Mouse (Mus musculus) embryonic facial prominence, embryonic 13.5 days (tissue): ENCODE data around the gene Slc1a3. TPM values are rescaled to one million over a fixed set of nuclear protein-coding genes. Genes with fewer than 3 reads are reported as not detected.
"Not testable (repeated sequence)": the region's sequence is repeated elsewhere in the genome, so short reads cannot be mapped to it uniquely, and the experiment has no call there.

Source experiments
- ATAC-seq: fragments of 200-750 bp; cut with Nextera tagmentation; 2 replicates; pipeline ENCODE4 v1.8.0; 2017; ENCODE audit warnings: low read depth; ENCODE audit not compliant: insufficient number of reproducible peaks, insufficient read depth, low FRiP score, low TSS enrichment
- H3K27ac ChIP-seq: fragments of 300-500 bp; sonication (generic); 2 replicates; pipeline ENCODE4 v1.5.1; 2015; ENCODE audit warnings: moderate library complexity, mild to moderate bottlenecking, inconsistent platforms
- H3K27me3 ChIP-seq: fragments of 300-500 bp; sonication (generic); 2 replicates; pipeline ENCODE4 v1.6.1; 2015; ENCODE audit warnings: mild to moderate bottlenecking, inconsistent platforms
- H3K36me3 ChIP-seq: fragments of 300-500 bp; sonication (generic); 2 replicates; pipeline ENCODE4 v1.6.1; 2015; ENCODE audit warnings: mild to moderate bottlenecking, inconsistent platforms
- H3K4me1 ChIP-seq: fragments of 300-500 bp; sonication (generic); 2 replicates; pipeline ENCODE4 v1.6.1; 2015; ENCODE audit warnings: inconsistent platforms
- H3K4me2 ChIP-seq: fragments of 300-500 bp; sonication (generic); 2 replicates; pipeline ENCODE4 v1.6.1; 2015; ENCODE audit warnings: moderate library complexity, mild to moderate bottlenecking, inconsistent platforms
- H3K4me3 ChIP-seq: fragments of 300-500 bp; sonication (generic); 2 replicates; pipeline ENCODE4 v1.5.1; 2015; ENCODE audit warnings: mild to moderate bottlenecking, inconsistent platforms
- H3K9ac ChIP-seq: fragments of 300-500 bp; sonication (generic); 2 replicates; pipeline ENCODE4 v1.6.1; 2015; ENCODE audit warnings: mild to moderate bottlenecking, inconsistent platforms
- H3K9me3 ChIP-seq: fragments of 300-500 bp; sonication (generic); 2 replicates; pipeline ENCODE4 v1.6.1; 2016; ENCODE audit warnings: inconsistent platforms
- WGBS: fragments of 180-500 bp; shearing (Covaris S2); methylation state at CpG from one replicate; pipeline ENCODE4 v1.1.7; 2015; ENCODE audit warnings: mixed read lengths; 5-methylcytosine and 5-hydroxymethylcytosine counted together
- polyA plus RNA-seq: library from polyadenylated mRNA; unstranded; fragments of >200 nt; fragmentation: Nextera tagmentation; extraction: Ambion mirVana; gene quantifications from 2 replicates; pipeline ENCODE4 v1.2.1, GENCODE M21; 2015

Slc1a3 gene
- polyA plus RNA-seq, 1 experiment from 2014 or later: 37.2 TPM

- no peaks in the 10 kb centered on the region for H3K27me3 ChIP-seq
- peaks cover 9% of the 10 kb centered on the region; the same call in 1 of the 2 replicates for H3K36me3 ChIP-seq
- H3K9me3 ChIP-seq: no peaks in the 10 kb centered on the region
- H3K27ac ChIP-seq: no peak overlapping the region
- H3K4me1 ChIP-seq: peaks cover 10% of the 10 kb centered on the region
- H3K4me2 ChIP-seq: no peak overlapping the region
- H3K9ac ChIP-seq: no peak overlapping the region
- no peak overlapping the region for H3K4me3 ChIP-seq
- no peak for ATAC-seq
- 73% methylated on average over 4 of the region's 4 CpGs for WGBS
These were observed 4.4 kb downstream of the Slc1a3 start for GRCm38 (mm10) chr15:8706178-8706577.

DNA sequence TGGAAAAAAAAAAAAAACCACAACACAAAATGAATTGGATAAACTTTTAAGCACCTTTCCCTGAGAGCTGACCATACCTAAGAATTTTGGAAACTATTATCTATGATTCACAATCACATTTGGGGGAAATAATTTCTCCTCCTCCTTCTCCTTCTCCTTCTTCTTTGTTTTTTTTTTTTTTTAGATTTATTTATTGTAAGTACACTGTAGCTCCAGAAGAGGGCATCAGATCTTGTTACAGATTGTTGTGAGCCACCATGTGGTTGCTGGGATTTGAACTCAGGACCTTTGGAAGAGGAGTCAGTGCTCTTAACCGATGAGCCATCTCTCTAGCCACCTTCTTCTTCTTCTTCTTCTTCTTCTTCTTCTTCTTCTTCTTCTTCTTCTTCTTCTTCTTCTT, 5.0 kb downstream of the Slc1a3 start:
- H3K9me3 ChIP-seq, H3K4me1 ChIP-seq, H3K4me3 ChIP-seq, H3K9ac ChIP-seq, H3K36me3 ChIP-seq, H3K27me3 ChIP-seq, H3K27ac ChIP-seq, ATAC-seq, H3K4me2 ChIP-seq: not testable (repeated sequence)
- WGBS: 96% methylated on average over 1 of the region's 1 CpGs

GRCm38 (mm10) chr15:8697976-8698375, 12.6 kb downstream of the Slc1a3 start:
- 51% methylated on average over 3 of the region's 3 CpGs for WGBS
- Histone ChIP-seq H3K36me3 (no peaks in the 10 kb centered on the region), H3K4me3 (no peak overlapping the region), H3K27me3 (no peaks in the 10 kb centered on the region), H3K4me2 (no peak overlapping the region), H3K9ac (no peak overlapping the region), H3K27ac (no peak overlapping the region), H3K4me1 (0 out of 2 replicates have a peak, but pooled peaks cover 3% of the 10 kb centered on the region), H3K9me3 (no peaks in the 10 kb centered on the region)
- ATAC-seq: no peak

DNA sequence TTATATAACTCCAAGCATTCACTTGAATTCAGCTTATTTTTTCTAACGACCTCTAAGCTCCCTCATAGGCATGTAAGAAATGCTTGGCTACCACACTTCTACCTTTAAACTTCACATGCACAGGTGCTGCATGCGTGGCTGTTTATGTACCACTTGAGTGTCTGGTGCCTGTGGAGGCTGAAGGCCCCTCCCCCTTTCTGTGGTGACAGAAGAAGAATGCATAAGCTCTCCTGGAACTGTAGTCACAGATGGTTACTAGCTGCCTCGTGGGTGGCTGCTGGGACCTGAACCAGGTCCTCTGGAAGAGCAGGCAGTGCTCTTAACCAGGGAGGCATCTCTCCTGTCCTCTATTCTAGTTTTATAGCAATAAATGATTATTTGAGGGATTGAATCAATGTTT, 13.1 kb downstream of the Slc1a3 start:
- 62% methylated on average over 3 of the region's 3 CpGs for WGBS

GRCm38 (mm10) chr15:8690141-8690540, 20.4 kb downstream of the Slc1a3 start:
- WGBS: 73% methylated on average over 6 of the region's 6 CpGs
- not testable (repeated sequence) for ATAC-seq, H3K4me2 ChIP-seq, H3K27ac ChIP-seq, H3K9me3 ChIP-seq, H3K4me1 ChIP-seq, H3K27me3 ChIP-seq, H3K9ac ChIP-seq, H3K36me3 ChIP-seq, H3K4me3 ChIP-seq

More for the DNA sequence above, 13.1 kb downstream of the Slc1a3 start:
- no peaks in the 10 kb centered on the region for H3K27me3 ChIP-seq
- no peak overlapping the region for H3K4me2 ChIP-seq
- H3K27ac ChIP-seq: no peak overlapping the region
- H3K9ac ChIP-seq: no peak overlapping the region
- no peaks in the 10 kb centered on the region for H3K36me3 ChIP-seq
- H3K4me3 ChIP-seq: no peak overlapping the region
- no peak for ATAC-seq
- H3K4me1 ChIP-seq: 0 out of 2 replicates have a peak, but pooled peaks cover 3% of the 10 kb centered on the region
- no peaks in the 10 kb centered on the region for H3K9me3 ChIP-seq

- H3K4me2 ChIP-seq: no peak overlapping the region
- no peak overlapping the region for H3K27ac ChIP-seq
- H3K4me1 ChIP-seq: peaks cover 11% of the 10 kb centered on the region
- H3K36me3 ChIP-seq: peaks cover 4% of the 10 kb centered on the region; the same call in 1 of the 2 replicates
- no peak overlapping the region for H3K4me3 ChIP-seq
- no peaks in the 10 kb centered on the region for H3K9me3 ChIP-seq
- no peaks in the 10 kb centered on the region for H3K27me3 ChIP-seq
- no peak for ATAC-seq
- WGBS: 75% methylated on average over 4 of the region's 4 CpGs
- no peak overlapping the region for H3K9ac ChIP-seq
These were observed 23.7 kb downstream of the Slc1a3 start for GRCm38 (mm10) chr15:8686846-8687245.

DNA sequence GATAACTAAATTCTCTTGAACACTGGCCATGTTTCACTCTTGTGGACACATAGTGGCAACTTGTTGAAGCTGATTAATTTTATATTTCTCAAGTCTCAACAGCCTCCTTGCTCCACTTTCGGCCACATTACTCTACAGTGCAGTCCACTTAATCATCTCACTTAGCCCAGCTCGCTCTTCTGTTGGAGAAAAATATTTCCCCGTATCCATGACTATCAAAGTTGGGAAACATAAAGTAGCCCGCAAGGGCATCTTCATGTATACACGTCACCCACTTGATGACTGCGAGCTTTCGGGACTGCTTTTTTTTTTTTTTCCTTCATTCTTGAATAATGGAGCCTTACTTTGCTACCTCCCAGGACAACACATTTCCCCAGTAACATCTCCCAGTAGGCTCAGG, 25.1 kb downstream of the Slc1a3 start:
- Histone ChIP-seq H3K9me3 (no peaks in the 10 kb centered on the region), H3K4me1 (peaks cover 13% of the 10 kb centered on the region), H3K4me2 (no peak overlapping the region), H3K36me3 (peaks cover 4% of the 10 kb centered on the region; the same call in 1 of the 2 replicates), H3K4me3 (no peak overlapping the region), H3K27ac (no peak overlapping the region), H3K27me3 (no peaks in the 10 kb centered on the region), H3K9ac (no peak overlapping the region)
- WGBS: 87% methylated on average over 7 of the region's 7 CpGs
- no peak for ATAC-seq

DNA sequence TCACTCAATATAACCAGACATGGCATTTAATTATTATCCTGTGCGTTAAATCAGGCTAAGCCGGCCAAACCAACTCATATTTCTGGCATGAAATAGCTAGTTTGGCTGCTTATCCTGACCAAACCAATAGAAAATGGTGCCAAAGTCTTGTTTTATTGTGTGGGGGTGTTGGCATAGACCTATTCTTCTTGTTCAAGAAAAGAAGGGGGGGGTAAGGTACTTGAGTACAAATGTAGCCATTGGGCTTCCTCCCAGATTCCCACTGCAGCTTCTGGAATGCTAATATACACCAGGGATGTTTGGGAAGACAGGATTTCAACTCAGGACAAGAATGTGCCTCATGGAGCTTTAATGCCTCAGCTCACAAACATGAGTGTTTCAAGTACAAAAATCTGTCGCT, 26.3 kb downstream of the Slc1a3 start:
- Histone ChIP-seq H3K4me3 (no peak overlapping the region), H3K27me3 (no peaks in the 10 kb centered on the region), H3K27ac (no peak overlapping the region), H3K4me2 (no peak overlapping the region), H3K9me3 (no peaks in the 10 kb centered on the region), H3K4me1 (peaks cover 9% of the 10 kb centered on the region), H3K9ac (no peak overlapping the region), H3K36me3 (peaks cover 4% of the 10 kb centered on the region; the same call in 1 of the 2 replicates)
- no peak for ATAC-seq
- WGBS: 81% methylated on average over 3 of the region's 3 CpGs

GRCm38 (mm10) chr15:8682871-8683270, 27.7 kb downstream of the Slc1a3 start:
- H3K27me3 ChIP-seq: no peaks in the 10 kb centered on the region
- WGBS: 85% methylated on average over 3 of the region's 3 CpGs
- peaks cover 4% of the 10 kb centered on the region; the same call in 1 of the 2 replicates for H3K36me3 ChIP-seq
- H3K9me3 ChIP-seq: no peaks in the 10 kb centered on the region
- no peak overlapping the region for H3K27ac ChIP-seq
- H3K4me2 ChIP-seq: no peak overlapping the region
- H3K4me1 ChIP-seq: peaks cover 9% of the 10 kb centered on the region
- no peak overlapping the region for H3K4me3 ChIP-seq
- no peak for ATAC-seq
- H3K9ac ChIP-seq: no peak overlapping the region

DNA sequence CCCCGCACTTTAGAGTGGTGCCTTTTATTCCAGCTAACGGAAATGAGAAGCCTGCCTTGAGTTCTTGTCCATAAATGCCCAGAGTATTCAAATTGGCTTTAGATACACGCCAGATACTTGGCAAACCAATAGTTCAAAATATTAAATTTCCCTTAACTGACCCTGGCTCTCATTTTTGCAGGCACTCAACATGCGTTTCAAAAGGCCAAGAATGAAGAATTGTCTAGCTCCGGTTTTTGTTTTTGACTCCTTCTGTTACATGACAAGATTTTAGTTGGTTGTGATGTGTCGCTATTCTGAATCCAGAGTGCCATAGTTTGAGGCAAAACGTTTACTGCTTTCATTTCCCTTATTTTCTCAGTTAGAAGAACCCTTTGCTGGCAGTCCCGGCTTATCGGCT, 28.1 kb downstream of the Slc1a3 start:
- H3K4me2 ChIP-seq: no peak overlapping the region
- no peaks in the 10 kb centered on the region for H3K9me3 ChIP-seq
- no peaks in the 10 kb centered on the region for H3K27me3 ChIP-seq
- no peak for ATAC-seq
- peaks cover 2% of the 10 kb centered on the region; the same call in 1 of the 2 replicates for H3K36me3 ChIP-seq
- no peak overlapping the region for H3K4me3 ChIP-seq
- H3K27ac ChIP-seq: no peak overlapping the region
- H3K9ac ChIP-seq: no peak overlapping the region
- peaks cover 9% of the 10 kb centered on the region for H3K4me1 ChIP-seq
- WGBS: 77% methylated on average over 9 of the region's 9 CpGs

DNA sequence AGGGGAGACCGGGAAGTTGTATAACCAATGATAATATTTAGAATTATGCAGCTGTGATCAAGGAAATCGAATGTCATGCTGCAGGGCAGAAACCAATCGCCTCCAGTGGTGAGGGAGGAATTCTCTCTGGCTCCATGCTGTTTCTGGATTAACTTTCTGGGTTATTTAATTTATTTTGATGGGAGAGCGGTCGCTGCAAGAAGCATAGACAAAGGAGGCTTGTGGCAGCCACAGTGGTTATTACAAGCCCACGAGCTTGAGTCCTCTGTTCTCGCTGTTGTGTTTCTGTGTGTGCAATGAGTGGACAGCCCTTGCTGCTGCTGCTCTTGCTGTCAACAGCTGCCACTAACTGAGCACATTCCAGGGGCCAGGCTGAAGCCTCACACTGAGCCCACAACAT, 28.6 kb downstream of the Slc1a3 start:
- Histone ChIP-seq H3K36me3 (no peaks in the 10 kb centered on the region; the same call in 1 of the 2 replicates), H3K27ac (no peak overlapping the region), H3K9ac (no peak overlapping the region), H3K4me1 (peaks cover 9% of the 10 kb centered on the region), H3K4me3 (no peak overlapping the region), H3K4me2 (no peak overlapping the region), H3K27me3 (no peaks in the 10 kb centered on the region), H3K9me3 (no peaks in the 10 kb centered on the region)
- ATAC-seq: no peak
- 55% methylated on average over 7 of the region's 7 CpGs for WGBS

- no peak for ATAC-seq
- WGBS: 88% methylated on average over 5 of the region's 5 CpGs
- no peak overlapping the region for H3K4me3 ChIP-seq
- H3K36me3 ChIP-seq: no peaks in the 10 kb centered on the region
- H3K9me3 ChIP-seq: no peaks in the 10 kb centered on the region
- H3K27ac ChIP-seq: no peak overlapping the region
- H3K9ac ChIP-seq: no peak overlapping the region
- no peaks in the 10 kb centered on the region for H3K27me3 ChIP-seq
- H3K4me1 ChIP-seq: peaks cover 10% of the 10 kb centered on the region
- no peak overlapping the region for H3K4me2 ChIP-seq
These were observed 29.6 kb downstream of the Slc1a3 start for GRCm38 (mm10) chr15:8681009-8681408.
